Mouse (Mus musculus): ENCODE data around the gene Tmc3. TPM values are rescaled to one million over a fixed set of nuclear protein-coding genes. Genes with fewer than 3 reads are reported as not detected.

Gene Tmc3
- polyA plus RNA-seq, 1 experiment: 0.31 TPM

GRCm38 (mm10) chr7:83641163-83641562 lies 56.4 kb downstream of the Tmc3 start:
- no peak for TF ChIP-seq CTCF (IDR thresholded peaks at IDR 0.05; ENCODE audit: borderline replicate concordance, extremely low read depth, insufficient read depth, insufficient read length)
- TF ChIP-seq POLR2A (IDR thresholded peaks at IDR 0.05; ENCODE audit: borderline replicate concordance, extremely low read depth, insufficient read depth, insufficient read length, poor library complexity, severe bottlenecking): no peak
- DNase-seq (ENCODE audit: low read depth): no peak

DNA sequence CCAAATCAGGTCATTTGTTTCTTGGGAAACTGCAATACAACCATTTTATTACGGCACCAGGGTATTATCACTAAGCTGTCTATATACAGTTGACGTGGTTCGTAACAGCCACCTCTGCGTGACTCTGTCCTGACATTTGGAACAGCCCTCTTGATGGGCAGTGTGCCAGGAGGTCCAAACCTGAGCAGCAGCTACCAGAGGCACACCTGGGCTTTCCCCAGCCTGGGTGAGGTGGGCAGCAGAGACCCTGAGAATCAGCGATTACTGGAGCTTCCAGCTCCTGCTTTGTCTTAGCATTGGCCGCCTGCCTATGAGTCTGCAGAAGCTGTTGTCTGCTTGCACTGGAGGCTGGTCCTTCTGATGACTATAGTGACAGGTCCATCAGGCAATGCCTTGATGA lies 58.9 kb downstream of the Tmc3 start:
- DNase-seq (ENCODE audit: low read depth): no peak
- no peak for TF ChIP-seq POLR2A (IDR thresholded peaks at IDR 0.05; ENCODE audit: borderline replicate concordance, extremely low read depth, insufficient read depth, insufficient read length, poor library complexity, severe bottlenecking)
- TF ChIP-seq CTCF (IDR thresholded peaks at IDR 0.05; ENCODE audit: borderline replicate concordance, extremely low read depth, insufficient read depth, insufficient read length): no peak

DNA sequence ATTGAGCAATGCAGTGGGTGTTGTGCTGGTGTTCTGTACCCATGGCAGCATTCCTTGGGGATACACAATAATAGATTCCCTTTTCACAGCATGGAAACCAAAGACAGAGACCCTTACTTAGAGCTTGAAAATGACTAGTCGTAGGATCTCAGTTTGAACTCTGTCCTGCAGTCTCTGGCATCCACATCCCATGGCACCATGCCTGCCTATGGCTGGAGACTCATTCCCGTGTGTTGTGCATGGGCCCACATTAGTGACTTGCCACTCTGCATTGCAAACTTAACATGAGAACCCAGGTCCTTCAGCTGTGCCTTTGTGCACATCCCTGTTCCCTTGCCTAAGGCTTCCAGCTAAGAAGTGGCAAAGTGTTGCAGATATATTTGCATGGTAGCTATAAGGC lies 60.0 kb downstream of the Tmc3 start:
- no peak for DNase-seq (ENCODE audit: low read depth)
- no peak for TF ChIP-seq POLR2A (IDR thresholded peaks at IDR 0.05; ENCODE audit: borderline replicate concordance, extremely low read depth, insufficient read depth, insufficient read length, poor library complexity, severe bottlenecking)
- no peak for TF ChIP-seq CTCF (IDR thresholded peaks at IDR 0.05; ENCODE audit: borderline replicate concordance, extremely low read depth, insufficient read depth, insufficient read length)

- DNase-seq (ENCODE audit: low read depth): no peak
- TF ChIP-seq POLR2A (IDR thresholded peaks at IDR 0.05; ENCODE audit: borderline replicate concordance, extremely low read depth, insufficient read depth, insufficient read length, poor library complexity, severe bottlenecking): no peak
- TF ChIP-seq CTCF (IDR thresholded peaks at IDR 0.05; ENCODE audit: borderline replicate concordance, extremely low read depth, insufficient read depth, insufficient read length): no peak
Observed at GRCm38 (mm10) chr7:83645476-83645875, 60.7 kb downstream of the Tmc3 start.

DNA sequence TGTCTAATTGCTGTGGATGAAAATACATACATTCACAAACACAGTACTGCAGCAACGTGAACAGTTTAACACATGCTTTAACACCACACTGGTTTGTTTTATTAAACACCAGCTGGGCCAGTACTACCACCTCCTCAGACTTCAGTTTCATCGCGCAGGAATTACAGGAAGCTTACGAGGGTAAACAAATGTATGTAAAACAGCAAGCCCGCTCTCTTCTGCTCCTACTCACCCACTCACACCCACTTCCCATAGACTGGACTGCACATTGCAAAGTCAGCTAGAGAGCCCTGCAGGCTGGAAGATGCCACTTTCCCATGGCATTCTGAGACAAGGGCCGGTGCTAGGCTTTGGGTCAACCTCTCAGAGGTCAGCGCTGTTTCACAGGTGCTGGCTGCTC lies 64.1 kb downstream of the Tmc3 start:
- no peak for TF ChIP-seq CTCF (IDR thresholded peaks at IDR 0.05; ENCODE audit: borderline replicate concordance, extremely low read depth, insufficient read depth, insufficient read length)
- no peak for TF ChIP-seq POLR2A (IDR thresholded peaks at IDR 0.05; ENCODE audit: borderline replicate concordance, extremely low read depth, insufficient read depth, insufficient read length, poor library complexity, severe bottlenecking)
- peak; percentile 35 for DNase-seq (ENCODE audit: low read depth)

- no peak for DNase-seq (ENCODE audit: low read depth)
- TF ChIP-seq POLR2A (IDR thresholded peaks at IDR 0.05; ENCODE audit: borderline replicate concordance, extremely low read depth, insufficient read depth, insufficient read length, poor library complexity, severe bottlenecking) (no peak), CTCF (IDR thresholded peaks at IDR 0.05; ENCODE audit: borderline replicate concordance, extremely low read depth, insufficient read depth, insufficient read length) (no peak)
Observed at GRCm38 (mm10) chr7:83650638-83651037, 65.9 kb downstream of the Tmc3 start.

DNA sequence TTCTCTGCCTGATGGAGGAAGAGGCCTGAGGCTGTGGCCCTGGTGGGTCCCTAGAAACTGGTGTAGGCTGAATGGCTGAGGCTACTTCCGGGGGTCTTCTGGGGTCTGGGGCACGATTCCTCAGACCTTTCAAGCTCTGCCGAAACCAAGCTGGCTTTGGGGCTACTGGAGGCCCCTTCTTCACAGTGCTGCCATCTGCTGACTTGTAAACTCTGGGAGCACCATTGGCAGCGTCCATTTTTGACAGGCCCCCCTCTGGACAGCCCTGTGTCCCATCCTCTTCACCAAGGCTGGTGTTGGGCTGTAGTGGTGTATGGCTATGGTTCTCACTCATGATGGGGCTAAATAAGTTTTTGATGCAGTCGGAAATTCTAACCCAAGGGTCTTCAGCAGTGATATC lies 67.8 kb downstream of the Tmc3 start:
- DNase-seq (ENCODE audit: low read depth): no peak
- TF ChIP-seq POLR2A (IDR thresholded peaks at IDR 0.05; ENCODE audit: borderline replicate concordance, extremely low read depth, insufficient read depth, insufficient read length, poor library complexity, severe bottlenecking) (no peak), CTCF (IDR thresholded peaks at IDR 0.05; ENCODE audit: borderline replicate concordance, extremely low read depth, insufficient read depth, insufficient read length) (no peak)

DNA sequence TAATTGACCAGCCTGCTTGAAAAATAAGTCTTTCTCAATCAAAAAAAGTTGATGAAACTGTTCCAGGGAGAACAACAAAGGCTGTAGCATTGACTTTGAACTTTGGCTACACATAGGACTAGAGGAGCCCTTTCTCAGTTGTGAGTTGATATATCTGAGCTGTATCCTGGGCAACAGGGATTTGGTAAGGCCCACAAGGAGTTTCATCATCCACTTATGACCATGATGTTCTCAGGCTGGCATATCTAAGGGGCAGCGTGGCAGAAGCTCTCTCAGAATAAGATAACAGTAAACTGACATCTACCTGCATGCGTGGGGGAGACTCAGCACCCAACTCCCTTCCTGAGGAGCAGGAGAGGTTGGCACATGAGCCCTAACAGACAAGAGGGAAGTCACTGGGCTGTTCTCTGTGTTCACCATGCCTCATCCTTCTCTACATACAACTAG lies 68.9 kb downstream of the Tmc3 start:
- DNase-seq (ENCODE audit: low read depth): no peak
- TF ChIP-seq CTCF (IDR thresholded peaks at IDR 0.05; ENCODE audit: borderline replicate concordance, extremely low read depth, insufficient read depth, insufficient read length) (no peak), POLR2A (IDR thresholded peaks at IDR 0.05; ENCODE audit: borderline replicate concordance, extremely low read depth, insufficient read depth, insufficient read length, poor library complexity, severe bottlenecking) (no peak)

- TF ChIP-seq CTCF (IDR thresholded peaks at IDR 0.05; ENCODE audit: borderline replicate concordance, extremely low read depth, insufficient read depth, insufficient read length) (no peak), POLR2A (IDR thresholded peaks at IDR 0.05; ENCODE audit: borderline replicate concordance, extremely low read depth, insufficient read depth, insufficient read length, poor library complexity, severe bottlenecking) (no peak)
- no peak for DNase-seq (ENCODE audit: low read depth)
Observed at GRCm38 (mm10) chr7:83654196-83654595, 69.5 kb downstream of the Tmc3 start.

- no peak for TF ChIP-seq POLR2A (IDR thresholded peaks at IDR 0.05; ENCODE audit: borderline replicate concordance, extremely low read depth, insufficient read depth, insufficient read length, poor library complexity, severe bottlenecking)
- no peak for TF ChIP-seq CTCF (IDR thresholded peaks at IDR 0.05; ENCODE audit: borderline replicate concordance, extremely low read depth, insufficient read depth, insufficient read length)
- no peak for DNase-seq (ENCODE audit: low read depth)
Observed at GRCm38 (mm10) chr7:83654938-83655630, 70.4 kb downstream of the Tmc3 start.

GRCm38 (mm10) chr7:83658716-83659115 lies 74.0 kb downstream of the Tmc3 start:
- no peak for TF ChIP-seq CTCF (IDR thresholded peaks at IDR 0.05; ENCODE audit: borderline replicate concordance, extremely low read depth, insufficient read depth, insufficient read length)
- TF ChIP-seq POLR2A (IDR thresholded peaks at IDR 0.05; ENCODE audit: borderline replicate concordance, extremely low read depth, insufficient read depth, insufficient read length, poor library complexity, severe bottlenecking): no peak
- no peak for DNase-seq (ENCODE audit: low read depth)
